Mouse (Mus musculus): Measurements from ENCODE around the gene Adam1a.

Gene Adam1a

GRCm38 (mm10) chr5:121544910-121545792, at the start of gene Adam1a, which contains the start of gene Gm42878:
Gene Adam1a (minus strand): TSS chr5:121545482.
Gene Gm42878 (minus strand): TSS chr5:121545482.
- DNase-seq = peak; percentile 43

GRCm38 (mm10) chr5:121594714-121595313, 49.5 kb upstream of the Adam1a start:
- DNase-seq = no peak

- DNase-seq = peak; percentile 74
Observed at GRCm38 (mm10) chr5:121593451-121594401, 48.4 kb upstream of the Adam1a start, which contains the start of gene Aldh2. Gene Aldh2 (minus strand): TSS chr5:121593824.

GRCm38 (mm10) chr5:121592816-121593407, 47.6 kb upstream of the Adam1a start:
- no peak for DNase-seq

GRCm38 (mm10) chr5:121592064-121592815, 47.0 kb upstream of the Adam1a start:
- DNase-seq = no peak

- DNase-seq = no peak
Observed at GRCm38 (mm10) chr5:121591417-121592063, 46.3 kb upstream of the Adam1a start.

GRCm38 (mm10) chr5:121589928-121590327, 44.6 kb upstream of the Adam1a start:
- DNase-seq = no peak

- peak; percentile 29 for DNase-seq
Observed at GRCm38 (mm10) chr5:121586400-121587039, 41.2 kb upstream of the Adam1a start.

- DNase-seq = no peak
Observed at GRCm38 (mm10) chr5:121585699-121586098, 40.4 kb upstream of the Adam1a start.

GRCm38 (mm10) chr5:121585005-121585404, 39.7 kb upstream of the Adam1a start:
- DNase-seq = no peak

GRCm38 (mm10) chr5:121583765-121584501, 38.7 kb upstream of the Adam1a start:
- peak; percentile 71 for DNase-seq

GRCm38 (mm10) chr5:121581945-121582344, 36.7 kb upstream of the Adam1a start:
- DNase-seq = no peak

- DNase-seq = no peak
Observed at GRCm38 (mm10) chr5:121576927-121577488, 31.7 kb upstream of the Adam1a start.

- no peak for DNase-seq
Observed at GRCm38 (mm10) chr5:121575867-121576266, 30.6 kb upstream of the Adam1a start.

GRCm38 (mm10) chr5:121574145-121574544, 28.9 kb upstream of the Adam1a start:
- DNase-seq = no peak

GRCm38 (mm10) chr5:121570787-121571186, 25.5 kb upstream of the Adam1a start:
- no peak for DNase-seq

- DNase-seq = no peak
Observed at GRCm38 (mm10) chr5:121569881-121570420, 24.7 kb upstream of the Adam1a start.

GRCm38 (mm10) chr5:121566035-121566681, 20.9 kb upstream of the Adam1a start:
- DNase-seq = no peak

GRCm38 (mm10) chr5:121564468-121564895, 19.2 kb upstream of the Adam1a start:
- peak; percentile 89 for DNase-seq
